Mouse (Mus musculus): Measurements from ENCODE around the gene Gbp2. TPM values are rescaled to one million over a fixed set of nuclear protein-coding genes. Genes with fewer than 3 reads are reported as not detected.
"Not testable (repeated sequence)": the region's sequence is repeated elsewhere in the genome, so short reads cannot be mapped to it uniquely, and the experiment has no call there.

Gbp2 gene
- 1 to 10 TPM; 1.0 to 1.4 TPM for total RNA-seq (2021)

GRCm38 (mm10) chr3:142620111-142620955 is at the start of gene Gbp2:
TSS of gene Gbp2 (plus strand) at chr3:142620602.
- DNase-seq (ENCODE audit: extremely low spot score in 1 of 2, low spot score in 2 of 2) = no peak
- intact Hi-C loops (cut with DNase I) = no loop called here

- intact Hi-C loops (cut with DNase I) = no loop called here
- no peak for DNase-seq (ENCODE audit: extremely low spot score in 1 of 2, low spot score in 2 of 2)
Observed at GRCm38 (mm10) chr3:142570738-142571137, 49.7 kb upstream of the Gbp2 start.

- intact Hi-C loops (cut with DNase I) = no loop called here
- no peak for DNase-seq (ENCODE audit: extremely low spot score in 1 of 2, low spot score in 2 of 2)
Observed at GRCm38 (mm10) chr3:142577108-142577507, 43.3 kb upstream of the Gbp2 start.

- no peak for DNase-seq (ENCODE audit: extremely low spot score in 1 of 2, low spot score in 2 of 2)
- intact Hi-C loops (cut with DNase I) = no loop called here
Observed at GRCm38 (mm10) chr3:142578342-142578741, 42.1 kb upstream of the Gbp2 start.

GRCm38 (mm10) chr3:142583067-142583466 is 37.3 kb upstream of the Gbp2 start:
- no peak for DNase-seq (ENCODE audit: extremely low spot score in 1 of 2, low spot score in 2 of 2)
- intact Hi-C loops (cut with DNase I) = no loop called here

GRCm38 (mm10) chr3:142587386-142587785 is 33.0 kb upstream of the Gbp2 start:
- intact Hi-C loops (cut with DNase I) = no loop called here
- DNase-seq (ENCODE audit: extremely low spot score in 1 of 2, low spot score in 2 of 2) = no peak

GRCm38 (mm10) chr3:142588888-142589287 is 31.5 kb upstream of the Gbp2 start:
- intact Hi-C loops (cut with DNase I) = no loop called here

GRCm38 (mm10) chr3:142590431-142591067 is 29.9 kb upstream of the Gbp2 start:
- intact Hi-C loops (cut with DNase I) = no loop called here
- DNase-seq (ENCODE audit: extremely low spot score in 1 of 2, low spot score in 2 of 2) = no peak

More at GRCm38 (mm10) chr3:142588888-142589287, 31.5 kb upstream of the Gbp2 start:
- no peak for DNase-seq (ENCODE audit: extremely low spot score in 1 of 2, low spot score in 2 of 2)

GRCm38 (mm10) chr3:142594547-142594946 is 25.9 kb upstream of the Gbp2 start, which contains the start of gene Gbp2b:
TSS of gene Gbp2b (plus strand) at chr3:142594847.
- intact Hi-C loops (cut with DNase I) = no loop called here
- no peak for DNase-seq (ENCODE audit: extremely low spot score in 1 of 2, low spot score in 2 of 2)

GRCm38 (mm10) chr3:142597923-142598322 is 22.5 kb upstream of the Gbp2 start:
- intact Hi-C loops (cut with DNase I) = no loop called here
- DNase-seq (ENCODE audit: extremely low spot score in 1 of 2, low spot score in 2 of 2) = no peak

- intact Hi-C loops (cut with DNase I) = no loop called here
- no peak for DNase-seq (ENCODE audit: extremely low spot score in 1 of 2, low spot score in 2 of 2)
Observed at GRCm38 (mm10) chr3:142601675-142602074, 18.7 kb upstream of the Gbp2 start.

GRCm38 (mm10) chr3:142618658-142619057 is 1.7 kb upstream of the Gbp2 start:
- intact Hi-C loops (cut with DNase I) = no loop called here
- DNase-seq (ENCODE audit: extremely low spot score in 1 of 2, low spot score in 2 of 2) = no peak

- DNase-seq (ENCODE audit: extremely low spot score in 1 of 2, low spot score in 2 of 2) = no peak
- intact Hi-C loops (cut with DNase I) = no loop called here
Observed at GRCm38 (mm10) chr3:142619606-142620005, 796 bp upstream of the Gbp2 start.

GRCm38 (mm10) chr3:142620956-142621562 is 657 bp downstream of the Gbp2 start:
- DNase-seq (ENCODE audit: extremely low spot score in 1 of 2, low spot score in 2 of 2) = no peak
- intact Hi-C loops (cut with DNase I) = no loop called here

- DNase-seq (ENCODE audit: extremely low spot score in 1 of 2, low spot score in 2 of 2) = no peak
- intact Hi-C loops (cut with DNase I) = no loop called here
Observed at GRCm38 (mm10) chr3:142630385-142630784, 10.0 kb downstream of the Gbp2 start.

GRCm38 (mm10) chr3:142640201-142640600 is 19.8 kb downstream of the Gbp2 start:
- peak in 1 of 2 experiments; percentile 53 for DNase-seq (ENCODE audit: extremely low spot score in 1 of 2, low spot score in 2 of 2)
- intact Hi-C loops (cut with DNase I) = loop anchor here (5.0 to 10.0 kb wide), 2 partner anchors 67 to 345 kb away; no protein-coding TSS in a partner anchor

- intact Hi-C loops (cut with DNase I) = loop anchor here (5.0 to 10.0 kb wide), 2 partner anchors 154 to 351 kb away; partner anchors contain the start of gene Gbp5
- DNase-seq (ENCODE audit: extremely low spot score in 1 of 2, low spot score in 2 of 2) = peak; percentile 34 to 64
Observed at GRCm38 (mm10) chr3:142645949-142646348, 25.5 kb downstream of the Gbp2 start.

GRCm38 (mm10) chr3:142647836-142648235 is 27.4 kb downstream of the Gbp2 start:
- not testable (repeated sequence) for DNase-seq (ENCODE audit: extremely low spot score in 1 of 2, low spot score in 2 of 2)
- intact Hi-C loops (cut with DNase I) = loop anchor here (5.0 to 10.0 kb wide), 2 partner anchors 156 to 353 kb away; partner anchors contain the start of gene Gbp5

- intact Hi-C loops (cut with DNase I) = no loop called here
- DNase-seq (ENCODE audit: extremely low spot score in 1 of 2, low spot score in 2 of 2) = no peak
Observed at GRCm38 (mm10) chr3:142650205-142650604, 29.8 kb downstream of the Gbp2 start.

All from left cerebral cortex, postnatal 10 days (tissue).